Mouse (Mus musculus): Measurements from ENCODE around the gene Tanc2.

- TF ChIP-seq POLR2A (IDR thresholded peaks at IDR 0.05; ENCODE audit: insufficient read depth, low read length) (no peak), EP300 (IDR thresholded peaks at IDR 0.05; ENCODE audit: insufficient read depth, low read depth, low read length) (no peak)
Observed at GRCm38 (mm10) chr11:105941973-105942372, 352.2 kb downstream of the Tanc2 start.

Data from ES-Bruce4 (cell line).